Mouse (Mus musculus): ENCODE results near the gene Klhl12. TPM values are rescaled to one million over a fixed set of nuclear protein-coding genes. Genes with fewer than 3 reads are reported as not detected.

Klhl12 gene
- total and polyA plus RNA-seq, 2 experiments from 2014 or later: 13.6 to 17.5 TPM

GRCm38 (mm10) chr1:134540610-134541009 is 85.3 kb downstream of the Klhl12 start:
- no peaks in the 10 kb centered on the region for H3K4me1 ChIP-seq (ENCODE audit: control insufficient read depth, insufficient read depth)
- TF ChIP-seq EP300 (IDR thresholded peaks at IDR 0.05; ENCODE audit: low read depth) (no peak), CTCF (IDR thresholded peaks at IDR 0.05; ENCODE audit: low read depth) (no peak)
- ATAC-seq (ENCODE audit: insufficient read depth, low read depth): no peak
- no peak overlapping the region for H3K4me2 ChIP-seq (ENCODE audit: low read depth, low read length)
- no peak for DNase-seq (ENCODE audit: low spot score)
- H3K9me3 ChIP-seq (replicated peaks; ENCODE audit: control insufficient read depth, low read length): no peaks in the 10 kb centered on the region
- H3K9ac ChIP-seq (replicated peaks; ENCODE audit: low read depth, low read length): no peak overlapping the region
- no peaks in the 10 kb centered on the region for H3K36me3 ChIP-seq (replicated peaks; ENCODE audit: control insufficient read depth, insufficient read depth, low read length)
- no peaks in the 10 kb centered on the region for H3K27me3 ChIP-seq (ENCODE audit: control insufficient read depth, insufficient read depth, low read length)
- 84% methylated on average over 10 of the region's 10 CpGs for WGBS
- H3K4me3 ChIP-seq (ENCODE audit: low read depth, low read length): no peak overlapping the region
- no peak overlapping the region for H3K27ac ChIP-seq (ENCODE audit: low read depth)

Other genes with a start within 250 kb of the Klhl12 start
- 15.5 and 29.2 TPM in 2 replicates for gene Adora1, start 220.1 kb upstream of the Klhl12 start, total RNA-seq (2014; rRNA removed; ENCODE audit: low replicate concordance)
- gene Adora1, start 220.1 kb upstream of the Klhl12 start, polyA plus RNA-seq (2015; fragmentation: Nextera tagmentation; extraction: Ambion mirVana): 11.7 and 12.9 TPM in 2 replicates
- gene Myog, start 165.5 kb upstream of the Klhl12 start, total RNA-seq (2014; rRNA removed; ENCODE audit: low replicate concordance): not detected in 2 replicates
- gene Myog, start 165.5 kb upstream of the Klhl12 start, polyA plus RNA-seq (2015; fragmentation: Nextera tagmentation; extraction: Ambion mirVana): 0.25 and 0.31 TPM in 2 replicates
- gene Ppfia4, start 122.6 kb upstream of the Klhl12 start, total RNA-seq (2014; rRNA removed; ENCODE audit: low replicate concordance): 5.2 and 12.3 TPM in 2 replicates
- 6.2 and 6.4 TPM in 2 replicates for gene Ppfia4, start 122.6 kb upstream of the Klhl12 start, polyA plus RNA-seq (2015; fragmentation: Nextera tagmentation; extraction: Ambion mirVana)
- 51.8 and 59.8 TPM in 2 replicates for gene Tmem183a, start 93.6 kb upstream of the Klhl12 start, total RNA-seq (2014; rRNA removed; ENCODE audit: low replicate concordance)
- 30.1 and 31.1 TPM in 2 replicates for gene Tmem183a, start 93.6 kb upstream of the Klhl12 start, polyA plus RNA-seq (2015; fragmentation: Nextera tagmentation; extraction: Ambion mirVana)
- gene 4933406M09Rik, start 69.6 kb upstream of the Klhl12 start, total RNA-seq (2014; rRNA removed; ENCODE audit: low replicate concordance): not detected in 2 replicates
- not detected in 2 replicates for gene 4933406M09Rik, start 69.6 kb upstream of the Klhl12 start, polyA plus RNA-seq (2015; fragmentation: Nextera tagmentation; extraction: Ambion mirVana)
- 34.4 and 40.0 TPM in 2 replicates for gene Cyb5r1, start 50.0 kb upstream of the Klhl12 start, total RNA-seq (2014; rRNA removed; ENCODE audit: low replicate concordance)
- 32.9 and 33.9 TPM in 2 replicates for gene Cyb5r1, start 50.0 kb upstream of the Klhl12 start, polyA plus RNA-seq (2015; fragmentation: Nextera tagmentation; extraction: Ambion mirVana)
- 210 and 238 TPM in 2 replicates for gene Adipor1, start 40.2 kb upstream of the Klhl12 start, total RNA-seq (2014; rRNA removed; ENCODE audit: low replicate concordance)
- gene Adipor1, start 40.2 kb upstream of the Klhl12 start, polyA plus RNA-seq (2015; fragmentation: Nextera tagmentation; extraction: Ambion mirVana): 123 and 124 TPM in 2 replicates
- gene Rabif, start 39.1 kb downstream of the Klhl12 start, total RNA-seq (2014; rRNA removed; ENCODE audit: low replicate concordance): 9.7 and 14.0 TPM in 2 replicates
- gene Rabif, start 39.1 kb downstream of the Klhl12 start, polyA plus RNA-seq (2015; fragmentation: Nextera tagmentation; extraction: Ambion mirVana): 21.4 and 22.8 TPM in 2 replicates
- gene Mgat4e, start 94.2 kb downstream of the Klhl12 start, total RNA-seq (2014; rRNA removed; ENCODE audit: low replicate concordance): not detected in 2 replicates
- not detected in 2 replicates for gene Mgat4e, start 94.2 kb downstream of the Klhl12 start, polyA plus RNA-seq (2015; fragmentation: Nextera tagmentation; extraction: Ambion mirVana)
- gene Kdm5b, start 104.6 kb downstream of the Klhl12 start, total RNA-seq (2014; rRNA removed; ENCODE audit: low replicate concordance): 29.3 and 30.1 TPM in 2 replicates
- gene Kdm5b, start 104.6 kb downstream of the Klhl12 start, polyA plus RNA-seq (2015; fragmentation: Nextera tagmentation; extraction: Ambion mirVana): 19.0 and 19.4 TPM in 2 replicates
- gene Syt2, start 191.1 kb downstream of the Klhl12 start, total RNA-seq (2014; rRNA removed; ENCODE audit: low replicate concordance): 0.53 TPM in 1 of 2 replicates, not detected in the other
- 0.03 and 0.04 TPM in 2 replicates for gene Syt2, start 191.1 kb downstream of the Klhl12 start, polyA plus RNA-seq (2015; fragmentation: Nextera tagmentation; extraction: Ambion mirVana)

All from heart, postnatal 0 days (tissue).